Mouse (Mus musculus): ENCODE measurements around the gene Gm20662.

DNA sequence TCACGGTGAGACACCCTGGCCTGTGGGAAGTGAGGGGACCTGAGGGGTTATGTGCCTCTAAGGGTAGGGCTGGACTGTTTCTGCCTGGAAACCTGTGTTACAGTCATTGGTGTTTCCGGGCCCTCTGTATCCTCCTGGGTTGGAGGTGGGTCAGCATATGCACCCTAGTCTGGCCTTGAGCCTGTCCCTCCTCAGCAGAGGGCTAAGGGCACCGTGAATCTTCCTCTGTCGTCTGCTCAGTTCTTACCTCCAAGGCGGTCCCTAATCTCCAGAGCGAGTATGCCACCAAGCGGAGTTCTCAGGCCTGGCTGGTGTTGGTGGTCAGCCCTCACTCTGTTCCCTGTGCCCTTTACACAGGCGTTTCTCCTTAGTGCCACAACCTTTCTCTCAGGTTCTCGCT is 33.2 kb upstream of the Gm20662 start:
- TF ChIP-seq MYOD1 (IDR thresholded peaks at IDR 0.05; ENCODE audit: control insufficient read depth, insufficient read length, low read depth) (no peak), CTCF (IDR thresholded peaks at IDR 0.05; ENCODE audit: control insufficient read depth, insufficient read depth, insufficient read length) (no peak), MYOG (IDR thresholded peaks at IDR 0.05; ENCODE audit: control insufficient read depth, extremely low read depth, insufficient read length) (no peak)

Data from C2C12 (cell line).